Mouse (Mus musculus): Measurements from ENCODE around the gene Mettl15. TPM values are rescaled to one million over a fixed set of nuclear protein-coding genes. Genes with fewer than 3 reads are reported as not detected.
"Not testable (repeated sequence)": the region's sequence is repeated elsewhere in the genome, so short reads cannot be mapped to it uniquely, and the experiment has no call there.

Gene Mettl15
- polyA plus RNA-seq, 1 experiment from 2014 or later = 11.5 TPM

DNA sequence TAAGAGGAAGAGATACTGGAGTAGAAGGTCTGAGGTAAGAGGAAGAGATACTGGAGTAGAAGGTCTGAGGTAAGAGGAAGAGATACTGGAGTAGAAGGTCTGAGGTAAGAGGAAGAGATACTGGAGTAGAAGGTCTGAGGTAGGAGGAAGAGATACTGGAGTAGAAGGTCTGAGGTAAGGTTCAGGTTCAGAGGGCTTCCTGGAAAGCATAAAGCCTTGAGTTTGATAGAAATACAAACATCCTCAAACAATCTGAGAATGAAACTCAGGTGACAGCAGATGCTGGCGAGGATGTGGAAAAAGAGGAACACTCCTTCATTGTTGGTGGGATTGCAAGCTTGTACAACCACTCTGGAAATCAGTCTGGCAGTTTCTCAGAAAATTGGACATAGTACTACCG lies 63.9 kb downstream of the Mettl15 start:
- H3K27me3 ChIP-seq (ENCODE audit: control insufficient read depth, insufficient read depth, low read length); H3K9me3 ChIP-seq (ENCODE audit: control insufficient read depth, low read length); H3K36me3 ChIP-seq (replicated peaks; ENCODE audit: control insufficient read depth, insufficient read depth); H3K4me2 ChIP-seq (replicated peaks); H3K4me3 ChIP-seq (replicated peaks; ENCODE audit: low read length); H3K27ac ChIP-seq; H3K9ac ChIP-seq; ATAC-seq (ENCODE audit: low FRiP score); DNase-seq (ENCODE audit: low spot score); H3K4me1 ChIP-seq (replicated peaks; ENCODE audit: control insufficient read depth, insufficient read depth, low read length): not testable (repeated sequence)
- WGBS = 100% methylated on average over 1 of the region's 2 CpGs

DNA sequence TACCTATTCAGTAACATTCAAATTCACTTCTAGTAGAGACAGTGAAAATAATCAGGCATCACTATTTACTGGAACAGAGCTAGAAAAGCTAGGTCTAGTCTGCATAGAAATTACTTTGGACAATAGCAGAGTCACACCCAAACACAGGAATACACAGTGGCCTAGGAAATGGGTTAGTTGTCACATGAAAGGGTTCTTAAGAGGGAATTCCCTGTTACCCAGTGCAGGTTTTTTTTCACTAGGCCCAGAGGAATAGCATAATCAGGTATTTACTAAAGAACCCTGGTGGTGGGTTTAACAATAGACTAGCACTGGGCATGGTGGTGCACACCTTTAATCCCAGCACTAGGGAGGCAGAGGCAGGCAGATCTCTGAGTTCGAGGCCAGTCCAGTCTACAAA lies 69.9 kb downstream of the Mettl15 start:
- H3K27ac ChIP-seq; ATAC-seq (ENCODE audit: low FRiP score); H3K27me3 ChIP-seq (ENCODE audit: control insufficient read depth, insufficient read depth, low read length); H3K9ac ChIP-seq; H3K4me2 ChIP-seq (replicated peaks); DNase-seq (ENCODE audit: low spot score); H3K4me3 ChIP-seq (replicated peaks; ENCODE audit: low read length); H3K36me3 ChIP-seq (replicated peaks; ENCODE audit: control insufficient read depth, insufficient read depth); H3K4me1 ChIP-seq (replicated peaks; ENCODE audit: control insufficient read depth, insufficient read depth, low read length); H3K9me3 ChIP-seq (ENCODE audit: control insufficient read depth, low read length): not testable (repeated sequence)
- WGBS = 100% methylated on average over 1 of the region's 1 CpGs

DNA sequence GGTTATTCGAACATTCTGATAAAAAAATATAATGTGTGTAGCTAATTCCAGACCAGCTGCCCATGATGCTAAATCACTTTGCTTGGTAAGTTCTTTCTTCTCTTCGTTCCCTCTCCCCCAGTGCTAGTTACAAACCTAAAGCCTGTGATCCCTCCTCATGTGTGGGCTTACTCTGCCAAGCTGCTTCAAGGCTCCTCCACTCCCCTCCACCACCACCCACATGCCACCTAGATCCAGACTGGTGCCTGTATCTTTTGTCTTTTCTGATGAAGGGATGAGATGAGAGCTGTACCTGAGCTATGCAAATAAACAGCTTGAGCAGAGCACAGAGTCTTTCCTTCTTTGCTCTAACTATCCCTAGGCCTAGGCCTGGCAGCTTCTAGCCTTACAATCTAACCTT lies 72.5 kb downstream of the Mettl15 start:
- Histone ChIP-seq H3K9ac (no peak overlapping the region), H3K27me3 (ENCODE audit: control insufficient read depth, insufficient read depth, low read length) (no peaks in the 10 kb centered on the region), H3K4me1 (replicated peaks; ENCODE audit: control insufficient read depth, insufficient read depth, low read length) (no peaks in the 10 kb centered on the region), H3K4me3 (replicated peaks; ENCODE audit: low read length) (no peak overlapping the region), H3K27ac (no peak overlapping the region), H3K36me3 (replicated peaks; ENCODE audit: control insufficient read depth, insufficient read depth) (no peaks in the 10 kb centered on the region), H3K9me3 (ENCODE audit: control insufficient read depth, low read length) (no peaks in the 10 kb centered on the region), H3K4me2 (replicated peaks) (no peak overlapping the region)
- no peak for DNase-seq (ENCODE audit: low spot score)
- WGBS = 86% methylated on average over 2 of the region's 2 CpGs
- ATAC-seq (ENCODE audit: low FRiP score) = no peak

GRCm38 (mm10) chr2:109182993-109183392 lies 97.6 kb downstream of the Mettl15 start:
- ATAC-seq (ENCODE audit: low FRiP score) (no peak), DNase-seq (ENCODE audit: low spot score) (no peak)
- Histone ChIP-seq H3K9ac (no peak overlapping the region), H3K27ac (no peak overlapping the region), H3K4me1 (replicated peaks; ENCODE audit: control insufficient read depth, insufficient read depth, low read length) (no peaks in the 10 kb centered on the region), H3K9me3 (ENCODE audit: control insufficient read depth, low read length) (no peaks in the 10 kb centered on the region), H3K4me2 (replicated peaks) (no peak overlapping the region), H3K4me3 (replicated peaks; ENCODE audit: low read length) (no peak overlapping the region), H3K36me3 (replicated peaks; ENCODE audit: control insufficient read depth, insufficient read depth) (no peaks in the 10 kb centered on the region), H3K27me3 (ENCODE audit: control insufficient read depth, insufficient read depth, low read length) (no peaks in the 10 kb centered on the region)
- WGBS = 84% methylated on average over 3 of the region's 3 CpGs

- no peak overlapping the region for H3K27ac ChIP-seq
- H3K36me3 ChIP-seq (replicated peaks; ENCODE audit: control insufficient read depth, insufficient read depth) = no peaks in the 10 kb centered on the region
- H3K4me3 ChIP-seq (replicated peaks; ENCODE audit: low read length) = no peak overlapping the region
- no peak for DNase-seq (ENCODE audit: low spot score)
- H3K9ac ChIP-seq = no peak overlapping the region
- no peak overlapping the region for H3K4me2 ChIP-seq (replicated peaks)
- no peaks in the 10 kb centered on the region for H3K27me3 ChIP-seq (ENCODE audit: control insufficient read depth, insufficient read depth, low read length)
- no peaks in the 10 kb centered on the region for H3K4me1 ChIP-seq (replicated peaks; ENCODE audit: control insufficient read depth, insufficient read depth, low read length)
- no peaks in the 10 kb centered on the region for H3K9me3 ChIP-seq (ENCODE audit: control insufficient read depth, low read length)
- 74% methylated on average over 1 of the region's 1 CpGs for WGBS
- ATAC-seq (ENCODE audit: low FRiP score) = no peak
Measured at GRCm38 (mm10) chr2:109158509-109158908, 122.0 kb downstream of the Mettl15 start.

GRCm38 (mm10) chr2:109156131-109156530 lies 124.4 kb downstream of the Mettl15 start:
- no peak for ATAC-seq (ENCODE audit: low FRiP score)
- H3K9me3 ChIP-seq (ENCODE audit: control insufficient read depth, low read length) = no peaks in the 10 kb centered on the region
- H3K4me2 ChIP-seq (replicated peaks) = no peak overlapping the region
- H3K9ac ChIP-seq = no peak overlapping the region
- no peaks in the 10 kb centered on the region for H3K4me1 ChIP-seq (replicated peaks; ENCODE audit: control insufficient read depth, insufficient read depth, low read length)
- 91% methylated on average over 1 of the region's 1 CpGs for WGBS
- no peak overlapping the region for H3K4me3 ChIP-seq (replicated peaks; ENCODE audit: low read length)
- H3K27me3 ChIP-seq (ENCODE audit: control insufficient read depth, insufficient read depth, low read length) = no peaks in the 10 kb centered on the region
- no peak overlapping the region for H3K27ac ChIP-seq
- no peaks in the 10 kb centered on the region for H3K36me3 ChIP-seq (replicated peaks; ENCODE audit: control insufficient read depth, insufficient read depth)
- DNase-seq (ENCODE audit: low spot score) = no peak

GRCm38 (mm10) chr2:109153402-109154050 lies 127.0 kb downstream of the Mettl15 start:
- Histone ChIP-seq H3K9me3 (ENCODE audit: control insufficient read depth, low read length) (no peaks in the 10 kb centered on the region), H3K4me2 (replicated peaks) (no peak overlapping the region), H3K9ac (no peak overlapping the region), H3K27me3 (ENCODE audit: control insufficient read depth, insufficient read depth, low read length) (no peaks in the 10 kb centered on the region), H3K36me3 (replicated peaks; ENCODE audit: control insufficient read depth, insufficient read depth) (no peaks in the 10 kb centered on the region), H3K4me1 (replicated peaks; ENCODE audit: control insufficient read depth, insufficient read depth, low read length) (no peaks in the 10 kb centered on the region), H3K4me3 (replicated peaks; ENCODE audit: low read length) (no peak overlapping the region), H3K27ac (no peak overlapping the region)
- DNase-seq (ENCODE audit: low spot score) (no peak), ATAC-seq (ENCODE audit: low FRiP score) (no peak; the same call in 1 of the 2 replicates)
- 36% methylated on average over 6 of the region's 6 CpGs for WGBS

DNA sequence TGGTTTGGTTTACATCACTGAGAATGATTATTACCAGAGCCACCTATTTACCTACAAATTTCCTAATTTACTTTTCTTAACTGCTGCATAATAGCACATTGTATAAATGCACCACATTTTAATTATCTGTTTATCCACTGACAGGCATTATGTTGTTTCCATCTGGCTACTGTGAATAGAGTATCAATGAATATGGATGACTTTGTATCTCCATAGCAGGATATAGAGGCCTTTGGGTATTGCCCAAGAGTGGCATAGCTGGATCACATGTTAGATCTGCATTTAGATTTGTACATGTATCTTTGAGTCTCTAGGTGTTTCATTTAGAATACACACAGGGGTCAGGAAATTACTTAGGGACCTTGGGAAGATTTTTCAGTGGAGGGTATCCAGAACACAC lies 133.3 kb downstream of the Mettl15 start:
- Histone ChIP-seq H3K4me1 (replicated peaks; ENCODE audit: control insufficient read depth, insufficient read depth, low read length) (no peaks in the 10 kb centered on the region), H3K4me2 (replicated peaks) (no peak overlapping the region), H3K9me3 (ENCODE audit: control insufficient read depth, low read length) (no peaks in the 10 kb centered on the region), H3K27ac (no peak overlapping the region), H3K36me3 (replicated peaks; ENCODE audit: control insufficient read depth, insufficient read depth) (no peaks in the 10 kb centered on the region), H3K4me3 (replicated peaks; ENCODE audit: low read length) (no peak overlapping the region), H3K27me3 (ENCODE audit: control insufficient read depth, insufficient read depth, low read length) (no peaks in the 10 kb centered on the region), H3K9ac (no peak overlapping the region)
- ATAC-seq (ENCODE audit: low FRiP score) (no peak; the same call in 1 of the 2 replicates), DNase-seq (ENCODE audit: low spot score) (no peak)

DNA sequence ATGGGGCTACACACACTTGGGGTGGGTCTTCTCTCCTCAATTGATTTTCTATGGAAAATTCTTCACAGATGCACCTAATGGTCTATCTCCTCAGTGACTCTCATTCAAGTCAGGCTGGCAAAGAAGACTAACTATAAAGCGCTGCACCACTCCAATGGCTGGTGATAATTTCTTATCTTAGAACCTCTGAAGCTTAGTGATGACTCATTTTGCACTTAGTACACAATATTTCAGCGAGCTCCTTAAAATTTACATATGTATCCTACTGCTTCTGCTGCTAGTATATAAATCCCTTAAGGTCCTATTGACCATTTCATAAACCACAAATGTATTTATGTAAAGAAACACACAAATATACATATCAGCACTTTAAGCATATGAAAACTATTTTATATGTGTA lies 136.1 kb downstream of the Mettl15 start:
- Histone ChIP-seq H3K4me2 (replicated peaks) (no peak overlapping the region), H3K4me3 (replicated peaks; ENCODE audit: low read length) (no peak overlapping the region), H3K4me1 (replicated peaks; ENCODE audit: control insufficient read depth, insufficient read depth, low read length) (no peaks in the 10 kb centered on the region), H3K27me3 (ENCODE audit: control insufficient read depth, insufficient read depth, low read length) (no peaks in the 10 kb centered on the region), H3K27ac (no peak overlapping the region), H3K9ac (no peak overlapping the region), H3K36me3 (replicated peaks; ENCODE audit: control insufficient read depth, insufficient read depth) (no peaks in the 10 kb centered on the region), H3K9me3 (ENCODE audit: control insufficient read depth, low read length) (no peaks in the 10 kb centered on the region)
- ATAC-seq (ENCODE audit: low FRiP score) = no peak
- no peak for DNase-seq (ENCODE audit: low spot score)
- WGBS = 96% methylated on average over 2 of the region's 2 CpGs

DNA sequence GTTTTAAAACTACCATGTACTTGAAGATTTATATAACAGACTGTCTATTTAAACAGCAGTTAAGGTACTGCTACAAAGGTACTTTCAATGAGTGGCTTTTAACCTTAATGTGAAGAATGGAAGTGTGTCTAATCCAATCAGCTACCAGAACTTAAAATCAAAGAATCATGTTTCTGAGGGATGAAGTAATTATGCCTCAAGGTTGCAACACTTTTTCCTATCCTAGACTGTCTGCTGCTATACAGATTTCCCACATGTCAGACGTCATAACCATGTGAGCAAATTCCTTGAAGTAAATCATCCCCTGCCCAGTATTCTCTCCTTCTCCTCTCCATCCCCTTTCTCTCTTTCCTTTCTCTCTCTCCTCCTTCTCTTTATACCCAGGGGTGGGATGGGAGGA lies 140.2 kb downstream of the Mettl15 start:
- no peak overlapping the region for H3K4me2 ChIP-seq (replicated peaks)
- no peak overlapping the region for H3K4me3 ChIP-seq (replicated peaks; ENCODE audit: low read length)
- no peak overlapping the region for H3K9ac ChIP-seq
- DNase-seq (ENCODE audit: low spot score) (no peak), ATAC-seq (ENCODE audit: low FRiP score) (no peak)
- no peaks in the 10 kb centered on the region for H3K9me3 ChIP-seq (ENCODE audit: control insufficient read depth, low read length)
- no peaks in the 10 kb centered on the region for H3K27me3 ChIP-seq (ENCODE audit: control insufficient read depth, insufficient read depth, low read length)
- H3K36me3 ChIP-seq (replicated peaks; ENCODE audit: control insufficient read depth, insufficient read depth) = no peaks in the 10 kb centered on the region
- 72% methylated on average over 1 of the region's 1 CpGs for WGBS
- no peaks in the 10 kb centered on the region for H3K4me1 ChIP-seq (replicated peaks; ENCODE audit: control insufficient read depth, insufficient read depth, low read length)
- no peak overlapping the region for H3K27ac ChIP-seq

All from hindbrain, embryonic 14.5 days (tissue).